Mouse (Mus musculus): ENCODE measurements at regions not wholly inside any gene's neighbourhood (a gene's known extent, or its start where the extent isn't known, plus 50 kb on each side); places are given as distances from the start of the nearest gene placed in this dataset. TPM values are rescaled to one million over a fixed set of nuclear protein-coding genes. Genes with fewer than 3 reads are reported as not detected.

DNA sequence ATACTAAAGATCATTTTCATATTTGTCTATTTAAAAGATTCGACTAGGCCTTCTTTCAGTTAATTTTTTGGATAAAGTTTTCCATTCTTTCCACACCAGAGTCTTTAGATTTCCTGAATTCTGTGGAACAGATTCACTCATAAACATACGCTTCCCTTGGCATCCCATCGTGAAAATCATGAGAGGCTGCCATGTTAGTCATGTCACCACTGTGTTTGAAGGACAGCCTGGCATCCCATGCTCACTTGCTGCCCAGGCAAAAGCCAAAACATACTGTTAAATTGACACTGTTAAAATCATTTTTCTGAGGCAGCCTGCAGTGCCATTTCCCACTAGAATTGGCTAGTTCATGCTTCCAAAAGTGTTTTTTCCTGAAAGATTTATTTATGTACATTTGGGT lies 394.8 kb upstream of the Slc8a1 start:
- H3K4me3 ChIP-seq (replicated peaks; ENCODE audit: low read depth, low read length) = no peak overlapping the region
- 90% methylated on average over 3 of the region's 3 CpGs for WGBS
- no peaks in the 10 kb centered on the region for H3K27me3 ChIP-seq (ENCODE audit: control insufficient read depth, insufficient read depth, low read length)
- no peak for DNase-seq
- no peak overlapping the region for H3K27ac ChIP-seq (replicated peaks; ENCODE audit: low read depth, low read length)
- no peak overlapping the region for H3K4me2 ChIP-seq (ENCODE audit: low read length)
- no peaks in the 10 kb centered on the region for H3K36me3 ChIP-seq (ENCODE audit: control insufficient read depth, insufficient read depth, low read length)
- H3K9ac ChIP-seq (replicated peaks; ENCODE audit: low read length) = no peak overlapping the region
- H3K4me1 ChIP-seq (ENCODE audit: control insufficient read depth, insufficient read depth, low read length) = no peaks in the 10 kb centered on the region
- ATAC-seq (ENCODE audit: low FRiP score, low TSS enrichment) = no peak
- H3K9me3 ChIP-seq (ENCODE audit: control insufficient read depth, low read length) = no peaks in the 10 kb centered on the region

DNA sequence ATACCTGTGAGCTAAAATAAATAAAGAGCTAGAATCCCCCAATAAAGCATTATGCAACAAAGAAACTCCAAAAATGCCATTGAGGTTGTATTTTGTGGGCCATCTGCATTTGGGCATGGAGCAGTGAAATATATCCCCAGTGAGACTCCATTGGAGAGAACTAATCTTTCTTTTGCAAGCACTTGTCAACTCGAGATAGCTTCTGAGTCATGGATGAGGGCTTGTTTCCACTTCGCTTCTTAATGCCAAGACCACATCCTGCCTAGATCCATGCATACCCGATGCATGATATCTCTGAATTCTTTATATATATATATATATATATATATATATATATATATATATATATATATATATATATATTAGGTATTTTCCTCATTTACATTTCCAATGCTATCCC lies 349.0 kb upstream of the Slc8a1 start:
- ATAC-seq (ENCODE audit: low FRiP score, low TSS enrichment) (no peak), DNase-seq (no peak)
- Histone ChIP-seq H3K4me3 (replicated peaks; ENCODE audit: low read depth, low read length) (no peak overlapping the region), H3K27ac (replicated peaks; ENCODE audit: low read depth, low read length) (no peak overlapping the region), H3K36me3 (ENCODE audit: control insufficient read depth, insufficient read depth, low read length) (no peaks in the 10 kb centered on the region), H3K27me3 (ENCODE audit: control insufficient read depth, insufficient read depth, low read length) (no peaks in the 10 kb centered on the region), H3K4me1 (ENCODE audit: control insufficient read depth, insufficient read depth, low read length) (no peaks in the 10 kb centered on the region), H3K9ac (replicated peaks; ENCODE audit: low read length) (no peak overlapping the region), H3K9me3 (ENCODE audit: control insufficient read depth, low read length) (no peaks in the 10 kb centered on the region), H3K4me2 (ENCODE audit: low read length) (no peak overlapping the region)
- WGBS = 92% methylated on average over 3 of the region's 3 CpGs

DNA sequence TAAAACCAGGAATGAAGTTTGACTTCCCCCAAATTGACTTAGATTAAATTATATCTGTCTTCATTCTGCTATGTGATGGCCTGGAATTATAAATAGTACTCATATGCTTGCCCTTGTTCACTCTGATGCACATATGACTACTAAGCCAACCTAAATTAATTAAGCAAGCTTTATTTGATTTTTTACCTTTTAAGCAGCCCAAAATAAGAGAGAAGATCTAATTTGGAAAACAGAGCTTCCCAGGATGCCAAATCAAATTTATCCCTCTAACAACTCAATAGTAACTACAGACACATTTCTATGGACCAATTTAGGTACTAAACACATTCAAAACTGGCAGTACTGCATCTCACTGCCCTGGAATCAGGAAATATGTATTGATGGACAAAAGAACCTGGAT lies 342.1 kb upstream of the Slc8a1 start:
- no peak overlapping the region for H3K4me2 ChIP-seq (ENCODE audit: low read length)
- no peak overlapping the region for H3K9ac ChIP-seq (replicated peaks; ENCODE audit: low read length)
- no peaks in the 10 kb centered on the region for H3K4me1 ChIP-seq (ENCODE audit: control insufficient read depth, insufficient read depth, low read length)
- H3K27me3 ChIP-seq (ENCODE audit: control insufficient read depth, insufficient read depth, low read length) = no peaks in the 10 kb centered on the region
- no peak for DNase-seq
- no peaks in the 10 kb centered on the region for H3K9me3 ChIP-seq (ENCODE audit: control insufficient read depth, low read length)
- ATAC-seq (ENCODE audit: low FRiP score, low TSS enrichment) = no peak
- H3K36me3 ChIP-seq (ENCODE audit: control insufficient read depth, insufficient read depth, low read length) = no peaks in the 10 kb centered on the region
- H3K27ac ChIP-seq (replicated peaks; ENCODE audit: low read depth, low read length) = no peak overlapping the region
- H3K4me3 ChIP-seq (replicated peaks; ENCODE audit: low read depth, low read length) = no peak overlapping the region

Small RNA genes in the stretch of these regions (microRNA-seq; reads per million reads assigned to microRNA genes)
- not detected for gene Gm23400
- gene Gm27359 = not detected

Data from midbrain, embryonic 14.5 days (tissue).